Mouse (Mus musculus) liver, adult 2 months (tissue): ENCODE measurements around the gene Gm20388. TPM values are rescaled to one million over a fixed set of nuclear protein-coding genes. Genes with fewer than 3 reads are reported as not detected.

Source experiments
- DNase-seq: peaks from one replicate; pipeline ENCODE4 v3.0.0-alpha.2; 2011; ENCODE audit warnings: low read depth, low spot score; ENCODE audit errors: extremely low read depth
- H3K27ac ChIP-seq: fragments of 200-500 bp; replicated peaks from 2 replicates; pipeline ENCODE4 v1.5.1; 2012; ENCODE audit warnings: low read depth, mild to moderate bottlenecking, control low read depth, inconsistent platforms, low read length; ENCODE audit not compliant: insufficient read depth
- H3K27me3 ChIP-seq: fragments of 200-500 bp; 2 replicates; pipeline ENCODE4 v1.6.1; 2012; ENCODE audit warnings: mild to moderate bottlenecking, moderate library complexity, low read length, inconsistent platforms; ENCODE audit not compliant: control insufficient read depth, insufficient read depth
- H3K36me3 ChIP-seq: fragments of 200-500 bp; 2 replicates; pipeline ENCODE4 v1.6.1; 2012; ENCODE audit warnings: low read length, inconsistent platforms; ENCODE audit not compliant: control insufficient read depth, insufficient read depth
- H3K4me1 ChIP-seq: fragments of 200-500 bp; 2 replicates; pipeline ENCODE4 v1.6.1; 2011; ENCODE audit warnings: low read length; ENCODE audit not compliant: control insufficient read depth, insufficient read depth
- H3K4me3 ChIP-seq: fragments of 200-500 bp; 2 replicates; pipeline ENCODE4 v1.5.1; 2011; ENCODE audit warnings: low read depth, mild to moderate bottlenecking, control low read depth, low read length, moderate library complexity; ENCODE audit not compliant: insufficient read depth
- H3K79me2 ChIP-seq: fragments of 200-500 bp; 2 replicates; pipeline ENCODE4 v1.6.1; 2012; ENCODE audit warnings: inconsistent platforms, mild to moderate bottlenecking, low read length, moderate library complexity; ENCODE audit not compliant: control insufficient read depth, insufficient read depth
- H3K9ac ChIP-seq: fragments of 200-500 bp; 2 replicates; pipeline ENCODE4 v1.6.1; 2012; ENCODE audit warnings: low read depth, mild to moderate bottlenecking, control low read depth, inconsistent platforms, low read length
- CTCF ChIP-seq: fragments of 200-500 bp; IDR thresholded peaks from 2 replicates; pipeline ENCODE4 v1.5.1; 2011; ENCODE audit warnings: low read depth, low read length, control low read depth
- POLR2A ChIP-seq: fragments of 200-500 bp; IDR thresholded peaks from 2 replicates; pipeline ENCODE4 v1.6.1; 2011; ENCODE audit warnings: low read length, control low read depth; ENCODE audit not compliant: insufficient read depth; ENCODE audit errors: extremely low read depth
- WGBS: fragments of 180-500 bp; shearing (Covaris S2); methylation state at CpG from one replicate; pipeline ENCODE4 v1.1.7; 2018; 5-methylcytosine and 5-hydroxymethylcytosine counted together
- polyA plus RNA-seq: library from polyadenylated mRNA; depleted of rRNA; stranded (reverse); fragments of >200 nt; gene quantifications from 2 replicates; pipeline ENCODE4 v1.2.3, GENCODE M21; 2012
- total RNA-seq: library from RNA; depleted of rRNA; stranded (reverse); fragments of >200 nt; gene quantifications from 2 replicates; pipeline ENCODE4 v1.2.3, GENCODE M21; 2014

Gene Gm20388
- total and polyA plus RNA-seq, 2 experiments = 6.4 to 19.9 TPM

DNA sequence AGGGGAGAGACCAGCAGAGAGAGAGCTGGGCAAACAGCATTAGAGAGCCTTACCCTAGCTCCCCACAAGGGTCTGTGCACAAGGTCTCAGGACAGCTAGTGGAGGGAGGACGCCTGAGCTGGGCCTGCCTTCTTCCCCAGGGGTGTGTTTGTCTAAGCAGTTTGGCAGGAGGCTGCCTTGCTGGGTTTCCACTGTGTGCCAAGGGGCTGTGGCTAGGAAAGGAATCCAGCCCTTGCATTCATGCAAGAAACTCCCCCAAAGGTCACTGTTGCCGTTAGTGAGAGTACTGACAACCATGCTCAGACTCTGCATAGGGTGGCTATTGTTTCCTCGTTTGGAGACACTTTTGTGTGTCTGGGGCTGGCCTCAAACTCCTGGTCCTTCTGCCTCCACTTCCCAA is 1055.9 kb downstream of the Gm20388 start:
- Histone ChIP-seq H3K9ac (no peak overlapping the region), H3K4me1 (no peaks in the 10 kb centered on the region), H3K27ac (no peak overlapping the region), H3K79me2 (no peaks in the 10 kb centered on the region), H3K27me3 (no peaks in the 10 kb centered on the region), H3K4me3 (no peak overlapping the region), H3K36me3 (no peaks in the 10 kb centered on the region)
- no peak for DNase-seq
- TF ChIP-seq POLR2A (no peak), CTCF (no peak)
- 51% methylated on average over 3 of the region's 3 CpGs for WGBS

DNA sequence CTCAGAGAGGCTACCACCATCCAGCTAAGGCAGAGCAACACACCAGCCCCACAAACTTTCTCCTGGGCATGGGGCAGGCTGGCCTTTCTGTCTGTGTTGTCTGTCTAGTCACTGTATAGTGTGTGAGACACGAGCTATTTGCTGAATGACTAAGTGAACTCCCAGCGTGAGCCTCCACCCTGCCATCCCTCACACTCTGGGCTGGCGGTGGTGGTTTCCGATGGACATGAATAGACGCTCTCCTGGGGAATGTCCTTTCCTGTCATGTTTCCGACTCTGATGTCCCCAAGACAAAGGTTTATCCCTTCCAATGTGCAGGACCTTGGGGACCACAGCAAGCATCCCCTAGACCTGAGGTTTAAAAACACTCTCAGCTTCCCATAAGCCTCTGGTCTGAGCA is 1057.7 kb downstream of the Gm20388 start:
- Histone ChIP-seq H3K27ac (no peak overlapping the region), H3K4me3 (no peak overlapping the region), H3K79me2 (no peaks in the 10 kb centered on the region), H3K36me3 (no peaks in the 10 kb centered on the region), H3K4me1 (no peaks in the 10 kb centered on the region), H3K9ac (no peak overlapping the region), H3K27me3 (no peaks in the 10 kb centered on the region)
- WGBS = 62% methylated on average over 6 of the region's 6 CpGs
- DNase-seq = no peak
- TF ChIP-seq POLR2A = no peak
- no peak for TF ChIP-seq CTCF

DNA sequence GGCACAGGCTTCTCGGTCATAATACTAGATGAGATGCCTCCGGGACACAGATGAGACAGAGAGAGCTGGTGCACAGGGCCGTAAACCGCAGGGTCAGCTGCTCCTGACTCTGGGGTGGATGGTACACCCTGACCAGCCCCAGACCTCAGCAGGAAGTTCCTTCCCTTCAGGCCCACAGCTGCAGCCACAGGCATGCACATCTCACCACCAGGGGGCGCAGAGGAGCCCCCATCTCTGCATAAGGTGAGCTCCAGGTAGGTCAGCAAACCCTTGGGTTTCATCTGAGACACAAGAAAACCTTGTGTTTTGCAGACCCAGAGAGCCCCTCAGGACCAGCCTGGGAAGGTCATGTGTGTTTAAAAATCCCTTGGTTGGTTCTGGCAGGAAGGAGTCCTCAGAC is 1059.7 kb downstream of the Gm20388 start:
- WGBS = 35% methylated on average over 5 of the region's 5 CpGs
- no peaks in the 10 kb centered on the region for H3K27me3 ChIP-seq
- no peaks in the 10 kb centered on the region for H3K36me3 ChIP-seq
- peak; percentile 82 for TF ChIP-seq CTCF
- TF ChIP-seq POLR2A = no peak
- no peaks in the 10 kb centered on the region for H3K4me1 ChIP-seq
- DNase-seq = no peak
- H3K9ac ChIP-seq = no peak overlapping the region
- H3K79me2 ChIP-seq = no peaks in the 10 kb centered on the region
- H3K27ac ChIP-seq = no peak overlapping the region
- no peak overlapping the region for H3K4me3 ChIP-seq

DNA sequence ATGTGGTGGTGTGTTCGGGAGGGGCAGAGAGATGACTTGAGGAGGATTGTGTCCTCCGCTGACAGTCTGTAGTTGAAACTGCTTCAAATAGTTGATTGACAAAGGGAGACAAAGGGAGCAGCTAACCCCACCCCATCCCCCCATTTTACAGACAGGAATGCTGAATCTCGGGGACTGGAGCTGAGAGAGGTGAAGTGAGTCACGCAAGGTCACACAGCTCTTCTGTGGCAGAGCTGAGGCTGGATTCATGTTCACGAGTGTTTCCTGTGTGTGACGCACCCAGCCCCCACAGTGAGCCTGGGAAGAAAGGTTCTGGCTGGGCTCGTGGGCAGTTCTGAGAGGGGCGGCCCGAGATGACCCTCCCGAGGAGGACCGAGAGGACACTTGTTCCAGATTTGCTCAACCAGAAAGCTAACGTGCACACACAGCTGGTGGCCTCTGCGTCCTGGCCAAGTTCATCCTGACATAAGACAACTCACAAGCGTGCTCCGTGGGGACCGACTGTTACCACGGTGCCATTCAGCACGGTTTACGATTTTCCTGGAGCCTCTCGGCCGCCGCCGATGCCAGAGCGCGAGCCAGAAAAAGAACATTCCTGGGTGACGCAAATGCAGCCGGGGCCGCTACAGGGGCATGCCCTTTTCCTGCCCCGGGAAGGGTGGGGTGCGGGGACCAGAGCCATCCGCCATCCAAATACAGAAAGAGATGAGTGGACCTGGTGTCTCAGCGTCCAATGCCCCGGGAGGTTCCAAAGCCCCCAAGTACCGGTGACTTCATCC is 1061.2 kb downstream of the Gm20388 start:
- Histone ChIP-seq H3K4me3 (peak overlapping the region; percentile 31; the same call in 1 of the 2 replicates), H3K79me2 (no peaks in the 10 kb centered on the region), H3K36me3 (no peaks in the 10 kb centered on the region), H3K9ac (no peak overlapping the region; the same call in 1 of the 2 replicates), H3K27me3 (no peaks in the 10 kb centered on the region), H3K4me1 (no peaks in the 10 kb centered on the region), H3K27ac (peak overlapping the region; percentile 23; the same call in 1 of the 2 replicates)
- DNase-seq = no peak
- TF ChIP-seq POLR2A (no peak), CTCF (no peak)
- 25% methylated on average over 34 of the region's 34 CpGs for WGBS

DNA sequence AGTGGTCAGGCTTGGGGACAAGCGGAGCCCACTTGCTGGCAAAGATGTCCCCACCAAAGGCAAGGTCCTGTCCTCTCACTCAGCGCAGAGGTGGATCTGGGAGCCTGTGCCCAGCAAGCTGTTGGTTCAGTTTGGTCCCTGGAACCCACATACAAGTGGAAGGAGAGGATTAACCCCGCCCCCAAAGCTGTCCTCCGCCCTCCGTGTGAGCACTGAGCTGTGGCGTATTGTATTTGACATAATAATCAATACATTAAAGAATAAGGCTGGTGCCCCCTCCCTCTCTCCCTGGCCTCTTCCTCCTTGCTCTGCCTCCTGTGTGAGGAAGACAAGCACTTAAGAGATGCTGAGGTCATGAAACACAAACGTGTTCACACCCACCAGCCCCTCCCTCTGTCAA is 1062.4 kb downstream of the Gm20388 start:
- Histone ChIP-seq H3K27me3 (no peaks in the 10 kb centered on the region), H3K79me2 (no peaks in the 10 kb centered on the region), H3K36me3 (no peaks in the 10 kb centered on the region), H3K27ac (no peak overlapping the region), H3K4me1 (no peaks in the 10 kb centered on the region), H3K4me3 (no peak overlapping the region), H3K9ac (no peak overlapping the region)
- TF ChIP-seq POLR2A (no peak), CTCF (no peak)
- 18% methylated on average over 7 of the region's 7 CpGs for WGBS
- DNase-seq = no peak

DNA sequence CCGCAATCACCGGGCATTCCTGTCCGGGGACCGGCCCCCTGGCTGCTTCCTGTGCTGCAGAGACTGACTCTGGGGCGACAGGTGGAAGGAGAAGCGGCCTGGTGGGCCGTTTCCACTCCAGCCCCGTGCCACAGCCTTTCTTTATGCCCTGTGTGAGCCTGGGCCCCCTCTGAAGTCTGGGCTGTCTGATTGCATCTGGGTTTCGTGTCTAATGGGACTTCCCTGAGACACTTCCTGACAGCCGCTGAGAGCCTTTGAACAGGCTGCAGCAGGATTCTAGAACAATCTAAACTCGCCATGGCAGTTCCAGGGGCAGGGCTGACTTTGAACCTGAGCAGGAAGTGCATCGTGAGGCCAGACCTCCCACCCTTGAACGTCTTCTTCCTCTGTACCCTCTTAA is 1066.5 kb downstream of the Gm20388 start:
- Histone ChIP-seq H3K79me2 (no peaks in the 10 kb centered on the region), H3K27ac (no peak overlapping the region), H3K4me1 (no peaks in the 10 kb centered on the region), H3K27me3 (peaks cover 3% of the 10 kb centered on the region; the same call in 1 of the 2 replicates), H3K4me3 (no peak overlapping the region), H3K36me3 (no peaks in the 10 kb centered on the region), H3K9ac (no peak overlapping the region)
- WGBS = 66% methylated on average over 13 of the region's 13 CpGs
- TF ChIP-seq POLR2A = no peak
- TF ChIP-seq CTCF = no peak
- DNase-seq = no peak
